Mouse (Mus musculus) fat pad, adult 2 months (tissue): ENCODE data around the gene Wfdc3.
"Not testable (repeated sequence)": the region's sequence is repeated elsewhere in the genome, so short reads cannot be mapped to it uniquely, and the experiment has no call there.

Source experiments
- DNase-seq: peaks from one replicate; pipeline ENCODE4 v3.0.0-alpha.2; 2011; ENCODE audit warnings: low read depth, low spot score; ENCODE audit errors: extremely low read depth

The Wfdc3 gene

DNA sequence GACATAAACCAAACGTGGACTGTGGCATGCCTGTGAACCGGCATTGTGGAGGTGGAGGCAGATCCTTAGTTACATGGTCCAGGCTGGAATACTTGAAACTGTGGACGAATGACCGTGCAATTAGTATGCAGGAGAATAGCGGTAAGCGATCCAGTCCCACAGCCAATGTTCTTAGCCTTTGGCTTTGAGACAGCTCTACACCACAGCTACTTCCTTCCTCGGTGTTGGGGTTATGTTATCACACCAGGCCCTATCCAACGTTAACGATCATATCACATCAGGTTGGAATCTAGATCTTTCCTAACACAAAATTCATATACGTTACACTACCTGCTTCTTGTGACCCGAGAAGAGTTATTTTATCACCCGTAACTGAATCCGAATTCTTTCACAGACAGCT, 744 bp downstream of the Wfdc3 start:
- no peak for DNase-seq

DNA sequence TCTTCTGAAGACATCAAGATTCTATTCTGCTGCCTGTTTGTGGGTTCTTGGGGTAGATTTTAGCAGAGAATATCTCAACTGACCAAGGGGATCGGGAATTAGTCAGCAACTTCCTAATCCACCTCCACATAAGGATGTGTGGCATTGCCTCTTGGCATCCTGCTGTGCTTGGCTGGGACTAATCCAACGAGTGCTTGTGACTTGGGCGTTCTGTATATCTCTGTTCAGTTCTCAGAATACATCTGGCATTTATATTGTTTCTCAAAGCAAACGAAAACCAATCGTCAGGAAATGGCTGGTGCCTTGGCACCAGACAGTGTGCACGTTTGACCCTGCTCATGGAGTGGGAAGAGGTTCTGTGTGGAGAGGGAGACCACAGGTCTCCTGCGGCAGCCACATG, 5.9 kb downstream of the Wfdc3 start:
- DNase-seq = no peak

DNA sequence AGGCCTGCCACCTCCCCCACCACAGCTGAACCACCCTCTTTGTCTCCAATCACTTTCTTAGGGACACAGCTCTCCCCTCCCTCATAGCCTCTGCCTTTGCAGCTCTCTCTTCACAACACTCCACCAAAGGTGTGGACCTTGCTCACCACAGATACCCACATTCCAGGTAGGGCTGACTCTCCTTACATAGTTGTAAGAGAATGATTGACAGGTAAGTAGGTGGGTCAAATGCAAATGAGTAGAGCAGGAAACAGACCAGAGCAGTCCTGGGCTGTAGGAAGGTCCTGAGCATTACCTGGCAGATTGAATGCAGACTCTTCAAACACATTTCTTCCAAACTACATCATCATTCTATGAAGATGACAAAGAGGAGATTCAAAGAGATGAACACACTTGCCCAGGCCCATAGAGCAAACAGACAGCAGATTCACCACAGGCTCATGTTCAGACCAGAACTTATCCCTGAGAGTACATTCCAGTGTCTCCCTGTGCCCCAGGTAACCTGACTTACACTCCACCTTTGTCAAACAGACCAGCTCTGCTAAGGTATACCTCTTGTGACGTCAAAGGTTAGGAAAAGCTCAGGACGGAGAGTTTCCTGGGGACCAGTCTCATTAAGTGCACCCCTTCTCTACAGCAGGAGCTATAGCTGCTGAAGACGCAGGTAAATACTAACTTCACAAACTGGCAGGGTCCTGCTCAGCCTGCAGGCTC, 8.2 kb downstream of the Wfdc3 start:
- no peak for DNase-seq

DNA sequence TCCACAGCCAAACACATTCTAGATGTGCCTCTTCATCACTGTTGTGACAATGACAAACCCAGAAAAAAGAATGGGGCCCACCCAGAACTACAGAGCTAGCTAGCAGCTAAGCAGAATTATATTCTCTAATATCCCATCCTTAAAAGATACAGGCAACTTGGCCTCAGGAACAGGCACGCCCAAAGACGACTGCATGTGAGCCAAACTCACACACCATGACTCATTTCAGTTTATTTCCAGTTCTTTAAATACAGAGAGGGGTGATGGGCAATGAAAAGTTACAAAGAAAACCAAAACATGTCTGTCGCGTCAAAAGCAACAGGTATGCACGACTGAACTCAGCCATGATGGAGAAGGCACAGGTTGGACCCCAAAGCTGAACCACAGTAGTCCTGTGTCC, 10.3 kb downstream of the Wfdc3 start:
- no peak for DNase-seq

DNA sequence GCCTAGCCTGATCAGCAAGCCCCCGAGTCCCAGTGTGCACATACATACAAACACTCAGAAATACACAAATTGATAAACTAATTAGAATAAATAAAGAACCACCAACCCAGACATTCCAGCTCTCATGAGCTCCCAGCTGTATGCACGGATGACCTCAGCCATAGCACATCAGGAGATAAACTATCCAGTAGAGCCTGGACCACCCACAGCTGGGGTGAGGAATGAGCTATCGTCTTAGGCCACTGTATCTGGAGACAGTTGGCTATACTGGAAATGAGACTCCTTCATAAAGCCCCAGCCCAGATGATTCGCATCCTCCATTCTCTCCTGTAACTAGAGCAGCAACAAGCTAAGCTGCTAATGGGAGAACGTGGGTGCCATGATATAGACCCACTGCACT, 10.9 kb downstream of the Wfdc3 start:
- no peak for DNase-seq

DNA sequence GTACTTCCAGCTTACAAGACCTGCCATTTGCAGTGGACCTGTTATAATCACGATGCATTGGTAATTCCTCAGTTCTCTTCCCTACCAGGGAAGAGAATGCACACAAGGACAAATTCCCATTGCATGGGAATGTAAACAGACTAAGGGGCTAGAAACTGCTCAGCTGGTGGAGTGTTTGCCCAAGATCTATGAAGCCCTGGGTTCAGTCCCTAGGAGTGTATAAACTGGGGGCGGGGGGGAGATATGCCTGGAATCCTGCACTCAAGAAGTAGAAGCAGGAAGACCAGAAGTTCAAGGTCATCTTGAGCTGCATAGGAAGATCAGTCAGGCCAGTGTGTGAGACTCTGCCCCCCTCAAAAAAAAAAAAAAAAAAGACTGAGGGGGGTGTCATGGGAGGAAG, 12.5 kb downstream of the Wfdc3 start:
- no peak for DNase-seq

DNA sequence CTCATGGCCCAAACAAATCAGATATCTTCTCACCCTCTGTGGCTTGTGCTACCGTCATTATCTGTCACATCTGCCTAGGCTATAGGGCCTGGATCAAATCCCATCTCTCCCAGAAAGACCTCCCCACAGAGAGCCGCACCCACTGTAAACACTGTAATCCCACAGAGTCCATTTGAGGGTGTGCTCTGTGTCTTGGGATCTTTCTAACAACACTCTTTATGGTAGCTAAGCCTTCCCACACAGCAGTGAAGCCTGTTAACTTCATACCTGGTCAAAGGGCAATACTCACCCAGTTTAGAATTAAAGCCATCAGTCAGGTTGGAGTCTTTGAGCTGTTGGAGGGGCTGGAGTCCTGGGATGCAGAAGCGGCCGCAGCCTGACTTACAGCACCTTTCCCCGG, 14.0 kb downstream of the Wfdc3 start:
- DNase-seq = no peak

DNA sequence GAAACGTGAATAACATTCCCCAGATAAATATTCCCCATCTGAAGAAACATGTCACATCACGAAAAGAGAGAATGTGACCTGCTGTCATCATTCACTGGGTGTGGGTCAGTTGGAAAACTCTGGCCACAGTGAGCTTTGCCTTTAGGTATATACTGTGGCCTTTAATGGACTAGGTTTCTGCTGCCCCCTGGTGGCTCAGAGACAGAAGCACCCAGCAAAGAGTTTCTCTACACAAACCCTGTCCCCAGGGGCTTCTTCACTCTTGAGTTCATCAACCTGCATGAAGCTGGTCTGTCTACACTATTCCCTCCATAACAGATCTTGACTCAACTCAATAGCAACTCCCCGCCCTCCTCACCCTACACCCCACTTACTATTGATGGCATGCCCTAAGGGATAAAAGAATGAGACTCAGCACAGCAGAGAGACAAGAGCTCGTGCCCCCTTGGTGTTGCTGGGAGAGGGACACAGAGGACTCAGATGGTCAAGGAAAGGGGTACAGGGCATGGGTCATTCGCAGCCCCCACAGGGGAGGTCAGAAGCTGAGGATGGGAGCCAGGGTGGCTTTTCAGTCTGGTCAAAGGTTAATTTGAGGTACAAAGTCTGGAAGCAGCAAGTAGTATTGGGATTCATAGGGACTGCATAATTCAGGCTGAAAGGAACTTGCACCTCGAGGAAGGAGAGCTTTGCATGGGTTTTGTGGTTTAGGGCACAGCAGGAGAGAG, 19.7 kb downstream of the Wfdc3 start:
- no peak for DNase-seq

DNA sequence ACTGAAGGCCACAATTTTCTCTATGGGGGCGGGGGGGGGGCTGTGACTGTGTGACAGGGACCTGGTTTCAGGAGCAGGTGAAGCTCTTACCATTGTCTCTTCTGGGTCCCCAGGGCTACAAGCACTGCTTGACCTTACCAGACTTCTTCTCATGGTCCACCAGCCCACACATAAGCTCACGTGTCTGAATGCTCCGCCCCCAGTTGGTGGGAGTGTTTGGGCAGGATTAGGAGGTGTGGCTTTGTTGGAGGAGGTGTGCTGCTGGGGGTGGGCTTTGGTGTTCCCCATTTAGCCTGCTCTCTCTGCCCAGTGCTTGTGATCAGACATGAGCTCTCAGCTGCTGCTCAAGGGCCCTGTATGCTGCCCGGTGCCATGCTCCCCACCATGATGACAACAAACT, 22.5 kb downstream of the Wfdc3 start:
- no peak for DNase-seq

DNA sequence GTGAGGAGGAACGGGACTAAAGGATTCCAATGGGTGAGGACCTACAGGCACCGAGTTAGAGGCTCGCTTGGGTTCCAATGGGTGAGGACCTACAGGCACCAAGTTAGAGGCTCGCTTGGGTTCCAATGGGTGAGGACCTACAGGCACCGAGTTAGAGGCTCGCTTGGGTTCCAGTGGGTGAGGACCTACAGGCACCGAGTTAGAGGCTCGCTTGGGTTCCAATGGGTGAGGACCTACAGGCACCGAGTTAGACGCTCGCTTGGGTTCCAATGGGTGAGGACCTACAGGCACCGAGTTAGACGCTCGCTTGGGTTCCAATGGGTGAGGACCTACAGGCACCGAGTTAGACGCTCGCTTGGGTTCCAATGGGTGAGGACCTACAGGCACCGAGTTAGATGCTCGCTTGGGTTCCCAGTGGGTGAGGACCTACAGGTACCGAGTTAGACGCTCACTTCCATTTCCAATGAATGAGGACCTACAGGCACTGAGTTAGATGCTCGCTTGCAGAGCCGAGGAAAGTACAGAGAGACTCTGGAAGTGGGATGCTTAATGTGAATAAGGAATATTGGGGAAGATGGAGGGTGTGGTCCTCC, 29.4 kb downstream of the Wfdc3 start:
- not testable (repeated sequence) for DNase-seq

DNA sequence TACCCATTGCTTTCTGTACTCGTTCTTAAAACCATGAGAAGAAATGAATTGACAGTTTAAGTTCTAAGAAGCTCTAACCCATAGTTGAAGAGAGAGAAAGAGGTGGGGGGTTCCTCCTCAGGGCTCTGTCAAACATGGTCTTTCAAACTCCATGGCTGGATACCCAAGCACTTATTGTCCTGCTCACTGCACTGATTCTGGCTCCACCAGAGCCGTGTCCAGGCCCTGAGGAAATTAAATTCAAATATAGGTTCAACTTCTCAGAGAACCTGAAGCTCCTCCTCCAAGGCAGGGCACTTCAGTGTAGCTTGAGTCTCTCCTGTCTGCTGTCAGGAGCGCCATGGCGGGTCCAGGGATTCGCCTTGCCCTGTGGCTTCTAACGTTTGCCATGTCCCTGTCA, 30.7 kb downstream of the Wfdc3 start, which contains the start of gene Spint5:
Gene Spint5 (plus strand): TSS at position 301 of the 400 bp plus-strand sequence.
- DNase-seq = no peak

DNA sequence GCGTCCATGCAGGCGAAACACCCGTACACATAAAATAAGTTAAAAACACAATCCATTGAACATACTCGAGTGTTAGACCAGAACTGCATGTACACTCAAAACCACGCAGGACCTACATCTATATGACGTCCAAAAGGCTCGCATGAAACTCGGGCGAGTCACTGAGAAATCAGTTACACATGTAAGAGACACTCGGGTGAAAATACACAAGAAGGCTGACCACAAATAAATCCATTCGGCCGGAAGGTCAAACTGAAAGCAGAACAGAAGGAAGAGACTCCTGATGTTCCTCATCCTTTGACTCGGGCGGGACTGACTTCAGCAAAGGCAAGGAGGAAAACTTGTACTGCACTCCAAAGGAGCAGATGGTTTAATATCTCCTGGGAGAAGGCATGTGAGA, 39.7 kb downstream of the Wfdc3 start:
- DNase-seq = no peak

DNA sequence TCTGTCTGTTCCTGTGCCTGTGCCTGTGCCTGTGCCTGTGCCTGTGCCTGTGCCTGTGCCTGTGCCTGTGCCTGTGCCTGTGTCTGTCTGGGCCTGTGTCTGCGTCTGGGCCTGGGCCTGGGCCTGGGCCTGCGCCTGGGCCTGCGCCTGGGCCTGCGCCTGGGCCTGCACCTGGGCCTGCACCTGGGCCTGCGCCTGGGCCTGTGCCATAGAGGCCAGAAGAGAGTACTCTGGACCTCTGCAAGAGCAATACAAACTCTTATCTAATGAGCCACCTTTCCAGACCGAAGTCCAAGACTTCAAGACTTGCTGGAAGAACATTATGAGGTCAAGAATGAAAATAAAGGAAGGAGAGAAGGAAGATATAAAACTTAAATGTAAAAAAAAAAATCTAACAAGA, 40.4 kb downstream of the Wfdc3 start:
- DNase-seq = no peak

DNA sequence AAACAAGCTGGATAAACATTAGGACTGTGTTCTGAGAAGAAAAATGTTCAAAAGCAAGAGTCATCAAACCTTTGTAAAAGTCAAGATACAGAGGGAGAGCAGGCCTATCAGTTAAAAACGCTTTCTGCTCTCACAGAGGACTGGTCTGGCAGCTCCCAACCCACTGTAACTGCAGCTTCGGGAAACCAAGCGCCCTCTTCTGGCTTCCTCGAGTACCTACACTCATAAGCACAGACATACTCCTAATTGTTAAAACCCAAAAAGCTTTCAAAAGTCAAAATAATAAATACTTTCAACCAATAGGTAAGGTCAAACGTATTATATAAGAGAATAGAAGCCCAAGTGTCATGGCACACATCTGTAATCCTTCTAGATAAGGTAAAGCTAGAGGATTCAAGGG, 41.5 kb downstream of the Wfdc3 start:
- DNase-seq = no peak

DNA sequence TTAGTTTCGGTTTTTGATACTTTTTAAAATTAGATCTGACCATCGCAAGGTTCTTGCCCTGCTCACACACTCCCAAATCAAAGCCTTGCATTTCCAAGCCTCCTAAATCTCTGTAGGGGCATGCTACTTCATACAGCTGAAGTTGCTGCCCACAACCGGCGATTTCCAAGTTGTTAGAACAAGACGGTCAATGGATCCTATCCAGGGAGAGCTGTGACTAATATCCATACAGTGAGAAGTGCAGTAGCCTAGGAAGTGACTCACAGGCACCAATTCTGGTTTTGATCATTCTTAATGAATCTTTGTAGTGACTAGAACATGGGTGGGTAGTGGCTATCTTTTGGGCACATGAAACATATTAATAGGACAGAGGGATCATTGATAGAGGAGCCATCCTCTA, 44.0 kb downstream of the Wfdc3 start:
- no peak for DNase-seq

DNA sequence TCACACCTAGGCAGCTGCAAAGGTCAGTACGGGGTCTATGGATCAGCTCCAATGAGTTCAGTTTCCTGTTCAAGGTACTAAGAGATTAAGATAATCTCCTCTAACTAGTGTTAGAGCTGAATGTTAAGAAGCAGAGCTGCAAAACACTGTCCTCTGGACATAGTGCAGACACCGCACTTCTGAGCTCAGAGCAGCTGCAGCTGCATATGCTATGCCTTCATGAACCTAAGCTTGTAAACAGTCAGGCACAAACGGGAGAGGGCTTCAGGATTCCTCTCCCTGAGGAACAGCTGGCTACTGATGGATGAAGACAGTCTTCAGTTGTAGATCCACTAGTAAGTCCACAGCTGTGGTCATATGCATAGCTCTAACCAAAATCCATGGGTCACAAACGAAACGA, 44.8 kb downstream of the Wfdc3 start:
- DNase-seq = no peak

DNA sequence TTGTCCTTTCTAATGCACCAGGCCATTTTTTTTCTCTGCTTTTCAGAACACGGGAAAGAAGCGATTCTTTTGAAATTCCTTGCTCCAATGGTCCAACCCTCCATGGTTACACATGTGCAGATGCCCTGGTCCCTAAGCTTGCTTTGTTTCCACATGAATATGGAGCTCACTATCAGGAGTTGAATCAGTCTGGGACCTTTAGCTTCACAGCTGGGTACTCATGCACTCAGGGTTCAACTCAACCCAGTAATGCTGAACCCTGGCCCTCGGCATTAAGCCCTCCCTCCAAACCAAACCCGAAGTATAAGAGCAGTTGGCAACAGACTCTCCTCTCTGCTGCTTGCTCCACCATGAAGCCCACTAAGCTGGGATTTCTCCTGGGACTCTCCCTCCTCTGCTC, 47.5 kb downstream of the Wfdc3 start, which contains the start of gene Spint4:
Gene Spint4 (plus strand): TSS at position 301 of the 400 bp plus-strand sequence.
- no peak for DNase-seq

DNA sequence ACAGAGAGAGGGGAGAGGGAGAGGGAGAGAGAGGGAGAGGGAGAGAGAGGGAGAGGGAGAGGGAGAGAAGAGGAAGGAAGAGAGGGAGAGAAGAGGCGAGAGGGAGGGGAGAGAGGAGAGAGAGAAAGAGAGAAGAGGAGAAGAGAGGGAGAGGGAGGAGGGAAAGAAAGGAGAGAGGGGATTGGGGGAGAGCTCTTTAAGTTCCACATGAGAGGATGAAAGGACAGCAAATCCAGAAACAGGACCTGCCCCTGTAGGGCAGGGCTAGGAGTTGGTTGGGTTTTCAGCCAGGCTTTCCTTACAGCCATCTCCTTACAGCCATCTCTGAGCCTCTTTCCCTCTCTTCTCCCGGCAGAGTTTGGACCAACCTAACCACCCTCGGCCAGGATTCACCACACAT, 60.9 kb downstream of the Wfdc3 start, which contains the start of gene Wfdc13:
Gene Wfdc13 (plus strand): TSS at position 301 of the 400 bp plus-strand sequence.
- DNase-seq = no peak
